14 mouse cellular contexts compared by ENCODE assay signal in the genomic region with DNA sequence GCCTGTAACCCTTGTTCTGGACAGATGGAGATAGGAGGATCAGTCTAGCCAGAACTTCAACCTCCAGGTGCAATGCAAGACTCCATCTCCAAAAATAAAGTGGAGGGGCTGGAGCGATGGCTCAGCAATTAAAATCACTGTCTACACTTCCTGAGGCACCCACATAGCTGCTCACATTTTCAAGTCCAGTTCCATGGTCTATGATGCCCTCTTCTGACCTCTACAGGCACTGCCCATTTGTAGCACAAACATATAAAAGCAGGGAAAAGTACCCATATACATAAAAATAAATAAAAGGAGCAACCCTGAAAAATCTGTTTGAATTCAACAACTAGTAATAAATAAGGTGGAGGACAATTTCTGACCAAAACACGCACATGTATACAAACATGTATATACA. TPM values are rescaled to one million over a fixed set of nuclear protein-coding genes. Genes with fewer than 3 reads are reported as not detected.
DNase-seq lines count a peak whose midpoint lies in the region; ATAC-seq and TF ChIP-seq lines count a peak whose summit lies in the region.
"Had no signal": no experiment of that assay in that cellular context is flagged by ENCODE, and none has a peak within 500 bp of the region (broad histone marks: within the 10 kb centered on the region; RNA-seq: fewer than 3 reads in every experiment).

No protein-coding gene starts in this region.

- no peaks in the 10 kb centered on the region for H3K27me3 ChIP-seq in forebrain, embryonic 11.5 days (ENCODE audit: control insufficient read depth, insufficient read depth, low read length)
- no peaks in the 10 kb centered on the region for H3K27me3 ChIP-seq in forebrain, embryonic 10.5 days (ENCODE audit: poor library complexity, severe bottlenecking)
- no peaks in the 10 kb centered on the region for H3K27me3 ChIP-seq in lung, embryonic 14.5 days (ENCODE audit: insufficient read depth, low read length)
- H3K27me3 ChIP-seq: midbrain, embryonic 15.5 days had no signal

- TF ChIP-seq CTCF in lung, embryonic 14.5 days (IDR thresholded peaks at IDR 0.05; ENCODE audit: low read depth), result peak; percentile 31

- H3K36me3 ChIP-seq in forebrain, embryonic 11.5 days (ENCODE audit: control insufficient read depth, insufficient read depth, low read length), result no peaks in the 10 kb centered on the region
- H3K36me3 ChIP-seq in forebrain, embryonic 10.5 days (replicated peaks), result no peaks in the 10 kb centered on the region
- H3K36me3 ChIP-seq in lung, embryonic 14.5 days (ENCODE audit: insufficient read depth), result no peaks in the 10 kb centered on the region
- H3K36me3 ChIP-seq: heart, embryonic 10.5 days; midbrain, embryonic 15.5 days had no signal

- H3K4me1 ChIP-seq in forebrain, embryonic 11.5 days (replicated peaks; ENCODE audit: control insufficient read depth, insufficient read depth, low read length), result no peaks in the 10 kb centered on the region
- no peaks in the 10 kb centered on the region for H3K4me1 ChIP-seq in forebrain, embryonic 10.5 days
- no peaks in the 10 kb centered on the region for H3K4me1 ChIP-seq in lung, embryonic 14.5 days (ENCODE audit: insufficient read depth)
- H3K4me1 ChIP-seq: heart, embryonic 10.5 days; midbrain, embryonic 15.5 days had no signal

- DNase-seq in forebrain, embryonic 11.5 days (ENCODE audit: low spot score), result no peak
- DNase-seq in forebrain, embryonic 10.5 days (ENCODE audit: extremely low spot score, low spot score), result no peak
- DNase-seq in lung, embryonic 14.5 days, result peak; percentile 11
- DNase-seq in lung, postnatal 14 days, result no peak
- DNase-seq in adipocyte (ENCODE audit: low spot score), result peak; percentile 44
- DNase-seq in retina, embryonic 14.5 days (ENCODE audit: low spot score), result peak; percentile 26
- DNase-seq in testis, postnatal 10 days (ENCODE audit: low spot score), result no peak
- no peak for DNase-seq in heart, adult 9 months (ENCODE audit: low spot score in 2 of 2)
- DNase-seq: kidney, adult 18-20 months; right cerebral cortex, postnatal 14 days; thymus, postnatal 14 days had no signal

- 78% methylated on average over 2 of the region's 2 CpGs for WGBS in forebrain, embryonic 11.5 days
- 78% methylated on average over 2 of the region's 2 CpGs for WGBS in forebrain, embryonic 10.5 days
- WGBS in lung, embryonic 14.5 days, result 77% methylated on average over 2 of the region's 2 CpGs

- H3K27ac ChIP-seq in forebrain, embryonic 11.5 days (ENCODE audit: low read depth, low read length), result no peak overlapping the region
- H3K27ac ChIP-seq in forebrain, embryonic 10.5 days, result no peak overlapping the region
- no peak overlapping the region for H3K27ac ChIP-seq in lung, embryonic 14.5 days (ENCODE audit: low read depth)
- H3K27ac ChIP-seq: heart, embryonic 10.5 days; midbrain, embryonic 15.5 days had no signal

- H3K9me3 ChIP-seq in forebrain, embryonic 11.5 days (ENCODE audit: control insufficient read depth, low read length), result no peaks in the 10 kb centered on the region
- no peaks in the 10 kb centered on the region for H3K9me3 ChIP-seq in forebrain, embryonic 10.5 days
- no peaks in the 10 kb centered on the region for H3K9me3 ChIP-seq in lung, embryonic 14.5 days (ENCODE audit: low read depth, low read length)
- H3K9me3 ChIP-seq: G1E; heart, embryonic 10.5 days; midbrain, embryonic 15.5 days had no signal

- no peak overlapping the region for H3K4me3 ChIP-seq in forebrain, embryonic 11.5 days (ENCODE audit: low read depth, low read length)
- H3K4me3 ChIP-seq in forebrain, embryonic 10.5 days, result no peak overlapping the region
- no peak overlapping the region for H3K4me3 ChIP-seq in lung, embryonic 14.5 days (ENCODE audit: low read depth, low read length)
- H3K4me3 ChIP-seq: heart, embryonic 10.5 days; midbrain, embryonic 15.5 days had no signal

- ATAC-seq in forebrain, embryonic 11.5 days (replicated peaks; ENCODE audit: low FRiP score), result 0 out of 2 replicates have a peak, but pooled peaks have one; percentile 42
- ATAC-seq in lung, embryonic 14.5 days (ENCODE audit: insufficient read depth), result no peak
- ATAC-seq: midbrain, embryonic 15.5 days had no signal

- H3K4me2 ChIP-seq in forebrain, embryonic 11.5 days (ENCODE audit: low read depth, low read length, severe bottlenecking), result no peak overlapping the region
- H3K4me2 ChIP-seq in lung, embryonic 14.5 days, result no peak overlapping the region
- H3K4me2 ChIP-seq: midbrain, embryonic 15.5 days had no signal

- H3K9ac ChIP-seq in forebrain, embryonic 11.5 days (ENCODE audit: low read length), result no peak overlapping the region
- no peak overlapping the region for H3K9ac ChIP-seq in lung, embryonic 14.5 days
- H3K9ac ChIP-seq: midbrain, embryonic 15.5 days had no signal

RNA-seq across cellular contexts. Expression of gene Larp1b, which starts 39.1 kb away (rescaled TPM):
- polyA plus RNA-seq in forebrain, embryonic 11.5 days (2014; fragmentation: Nextera tagmentation; extraction: Ambion mirVana), result 1.6 and 2.8 TPM in 2 replicates
- polyA plus RNA-seq in forebrain, embryonic 10.5 days (2016; fragmentation: Nextera tagmentation; extraction: Ambion mirVana), result 1.5 and 2.0 TPM in 2 replicates
- polyA plus RNA-seq in lung, embryonic 14.5 days (2014; fragmentation: Nextera tagmentation; extraction: Ambion mirVana), result 2.5 and 2.9 TPM in 2 replicates

Comparison
In these comparisons a context has a peak if more than half of its experiments do, and no peak if none do; other contexts are left out.
1. DNase-seq: peak in lung, embryonic 14.5 days (single experiment), adipocyte (single experiment) and retina, embryonic 14.5 days (single experiment); none in forebrain, embryonic 11.5 days (single experiment), forebrain, embryonic 10.5 days (single experiment), lung, postnatal 14 days (single experiment), testis, postnatal 10 days (single experiment) and heart, adult 9 months (0 of 2).